Mouse (Mus musculus): ENCODE measurements at regions not wholly inside any gene's neighbourhood (a gene's known extent, or its start where the extent isn't known, plus 50 kb on each side); places are given as distances from the start of the nearest gene placed in this dataset.
"Not testable (repeated sequence)": the region's sequence is repeated elsewhere in the genome, so short reads cannot be mapped to it uniquely, and the experiment has no call there.

GRCm38 (mm10) chr14:53614341-53614740 lies 639.6 kb downstream of the Dad1 start:
- H3K4me1 ChIP-seq (ENCODE audit: control insufficient read depth, insufficient read depth, low read length) = peaks cover 2% of the 10 kb centered on the region
- TF ChIP-seq CTCF (IDR thresholded peaks at IDR 0.05; ENCODE audit: borderline replicate concordance, insufficient read depth, low read length) (no peak), POLR2A (IDR thresholded peaks at IDR 0.05; ENCODE audit: low read depth, low read length) (no peak)
- H3K27ac ChIP-seq (ENCODE audit: insufficient read depth, low read length) = no peak overlapping the region
- no peak overlapping the region for H3K4me3 ChIP-seq (ENCODE audit: insufficient read depth, low read length)

GRCm38 (mm10) chr14:53599299-53599698 lies 654.6 kb downstream of the Dad1 start:
- H3K4me3 ChIP-seq (ENCODE audit: insufficient read depth, low read length); H3K4me1 ChIP-seq (ENCODE audit: control insufficient read depth, insufficient read depth, low read length); H3K27ac ChIP-seq (ENCODE audit: insufficient read depth, low read length): not testable (repeated sequence)

GRCm38 (mm10) chr14:53597287-53597686 lies 656.6 kb downstream of the Dad1 start:
- not testable (repeated sequence) for H3K4me1 ChIP-seq (ENCODE audit: control insufficient read depth, insufficient read depth, low read length); H3K4me3 ChIP-seq (ENCODE audit: insufficient read depth, low read length); H3K27ac ChIP-seq (ENCODE audit: insufficient read depth, low read length)

GRCm38 (mm10) chr14:53590601-53591000 lies 663.3 kb downstream of the Dad1 start:
- not testable (repeated sequence) for H3K4me3 ChIP-seq (ENCODE audit: insufficient read depth, low read length); H3K4me1 ChIP-seq (ENCODE audit: control insufficient read depth, insufficient read depth, low read length); H3K27ac ChIP-seq (ENCODE audit: insufficient read depth, low read length)

- not testable (repeated sequence) for H3K27ac ChIP-seq (ENCODE audit: insufficient read depth, low read length); H3K4me1 ChIP-seq (ENCODE audit: control insufficient read depth, insufficient read depth, low read length); H3K4me3 ChIP-seq (ENCODE audit: insufficient read depth, low read length)
Measured at GRCm38 (mm10) chr14:53582528-53582927, 671.4 kb downstream of the Dad1 start.

GRCm38 (mm10) chr14:53581734-53582133 lies 672.2 kb downstream of the Dad1 start:
- H3K4me3 ChIP-seq (ENCODE audit: insufficient read depth, low read length); H3K27ac ChIP-seq (ENCODE audit: insufficient read depth, low read length); H3K4me1 ChIP-seq (ENCODE audit: control insufficient read depth, insufficient read depth, low read length): not testable (repeated sequence)

- H3K4me3 ChIP-seq (ENCODE audit: insufficient read depth, low read length); H3K27ac ChIP-seq (ENCODE audit: insufficient read depth, low read length); H3K4me1 ChIP-seq (ENCODE audit: control insufficient read depth, insufficient read depth, low read length): not testable (repeated sequence)
Measured at GRCm38 (mm10) chr14:53576927-53577326, 677.0 kb downstream of the Dad1 start.

- H3K4me3 ChIP-seq (ENCODE audit: insufficient read depth, low read length); H3K27ac ChIP-seq (ENCODE audit: insufficient read depth, low read length); H3K4me1 ChIP-seq (ENCODE audit: control insufficient read depth, insufficient read depth, low read length): not testable (repeated sequence)
Measured at GRCm38 (mm10) chr14:53572701-53573100, 681.2 kb downstream of the Dad1 start.

GRCm38 (mm10) chr14:53562606-53563005 lies 691.3 kb downstream of the Dad1 start:
- Histone ChIP-seq H3K27ac (ENCODE audit: insufficient read depth, low read length) (no peak overlapping the region), H3K4me3 (ENCODE audit: insufficient read depth, low read length) (no peak overlapping the region), H3K4me1 (ENCODE audit: control insufficient read depth, insufficient read depth, low read length) (no peaks in the 10 kb centered on the region)
- no peak for TF ChIP-seq CTCF (IDR thresholded peaks at IDR 0.05; ENCODE audit: borderline replicate concordance, insufficient read depth, low read length)
- no peak for TF ChIP-seq POLR2A (IDR thresholded peaks at IDR 0.05; ENCODE audit: low read depth, low read length)

- H3K4me1 ChIP-seq (ENCODE audit: control insufficient read depth, insufficient read depth, low read length); H3K4me3 ChIP-seq (ENCODE audit: insufficient read depth, low read length); H3K27ac ChIP-seq (ENCODE audit: insufficient read depth, low read length): not testable (repeated sequence)
Measured at GRCm38 (mm10) chr14:53560146-53560545, 693.8 kb downstream of the Dad1 start.

- H3K4me3 ChIP-seq (ENCODE audit: insufficient read depth, low read length); H3K27ac ChIP-seq (ENCODE audit: insufficient read depth, low read length); H3K4me1 ChIP-seq (ENCODE audit: control insufficient read depth, insufficient read depth, low read length): not testable (repeated sequence)
Measured at GRCm38 (mm10) chr14:53559386-53559920, 694.5 kb downstream of the Dad1 start.

GRCm38 (mm10) chr14:53553771-53554170 lies 700.1 kb downstream of the Dad1 start:
- TF ChIP-seq POLR2A (IDR thresholded peaks at IDR 0.05; ENCODE audit: low read depth, low read length) (no peak), CTCF (IDR thresholded peaks at IDR 0.05; ENCODE audit: borderline replicate concordance, insufficient read depth, low read length) (no peak)
- Histone ChIP-seq H3K27ac (ENCODE audit: insufficient read depth, low read length) (no peak overlapping the region), H3K4me3 (ENCODE audit: insufficient read depth, low read length) (no peak overlapping the region), H3K4me1 (ENCODE audit: control insufficient read depth, insufficient read depth, low read length) (no peaks in the 10 kb centered on the region)

GRCm38 (mm10) chr14:53547365-53547764 lies 706.5 kb downstream of the Dad1 start:
- H3K4me1 ChIP-seq (ENCODE audit: control insufficient read depth, insufficient read depth, low read length); H3K4me3 ChIP-seq (ENCODE audit: insufficient read depth, low read length); H3K27ac ChIP-seq (ENCODE audit: insufficient read depth, low read length): not testable (repeated sequence)
